Mouse (Mus musculus): ENCODE measurements at regions not wholly inside any gene's neighbourhood (a gene's known extent, or its start where the extent isn't known, plus 50 kb on each side); places are given as distances from the start of the nearest gene placed in this dataset.

DNA sequence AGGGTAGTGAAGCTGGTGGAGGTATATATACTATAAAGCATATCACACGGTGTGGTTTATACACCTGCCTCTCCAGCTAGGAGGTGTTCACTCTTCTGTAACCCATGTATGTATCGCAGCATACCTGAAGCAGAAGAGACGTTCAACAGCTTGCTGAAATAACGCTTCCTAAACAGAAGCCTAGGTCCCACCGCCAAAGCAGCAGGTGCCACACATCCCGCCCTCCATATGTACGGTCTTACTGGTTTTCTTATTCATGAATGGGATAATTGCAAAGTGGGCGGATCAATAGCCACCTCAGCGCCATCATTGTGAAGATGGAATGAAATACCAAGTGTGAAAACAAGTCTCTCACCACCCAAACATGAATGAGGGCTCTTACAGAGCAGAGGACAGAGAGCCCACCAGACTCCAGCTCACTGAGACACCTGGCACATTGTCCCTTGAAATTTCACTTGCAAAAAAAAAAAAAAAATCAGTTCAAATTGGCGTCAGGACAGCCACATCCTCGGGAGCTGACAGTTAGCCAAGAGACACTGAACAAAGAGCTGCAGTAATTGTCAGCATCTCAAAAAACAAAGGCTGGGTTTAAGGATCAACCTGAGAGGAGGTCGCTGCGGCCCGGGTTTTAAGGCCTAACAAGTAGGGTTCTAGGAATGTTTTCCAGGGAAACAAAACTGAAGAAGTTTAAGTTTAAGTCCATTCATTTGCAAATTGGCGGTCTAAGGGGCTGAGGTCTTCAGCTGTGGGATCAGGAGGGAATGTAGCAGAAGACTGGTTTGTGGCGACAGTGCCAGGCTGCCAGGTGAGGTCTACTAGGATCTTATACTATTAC is 264.5 kb downstream of the Gm49356 start:
- 79% methylated on average over 16 of the region's 16 CpGs for WGBS
- H3K4me3 ChIP-seq (replicated peaks; ENCODE audit: extremely low read depth, low read depth, low read length): no peak overlapping the region
- TF ChIP-seq CTCF (IDR thresholded peaks at IDR 0.05; ENCODE audit: insufficient read depth, low read length) (no peak), POLR2A (IDR thresholded peaks at IDR 0.05; ENCODE audit: borderline replicate concordance, extremely low read depth, low read depth, low read length) (no peak)
- no peak for DNase-seq
- H3K4me1 ChIP-seq (ENCODE audit: control insufficient read depth, insufficient read depth, low read length): no peaks in the 10 kb centered on the region; the same call in 1 of the 2 replicates

DNA sequence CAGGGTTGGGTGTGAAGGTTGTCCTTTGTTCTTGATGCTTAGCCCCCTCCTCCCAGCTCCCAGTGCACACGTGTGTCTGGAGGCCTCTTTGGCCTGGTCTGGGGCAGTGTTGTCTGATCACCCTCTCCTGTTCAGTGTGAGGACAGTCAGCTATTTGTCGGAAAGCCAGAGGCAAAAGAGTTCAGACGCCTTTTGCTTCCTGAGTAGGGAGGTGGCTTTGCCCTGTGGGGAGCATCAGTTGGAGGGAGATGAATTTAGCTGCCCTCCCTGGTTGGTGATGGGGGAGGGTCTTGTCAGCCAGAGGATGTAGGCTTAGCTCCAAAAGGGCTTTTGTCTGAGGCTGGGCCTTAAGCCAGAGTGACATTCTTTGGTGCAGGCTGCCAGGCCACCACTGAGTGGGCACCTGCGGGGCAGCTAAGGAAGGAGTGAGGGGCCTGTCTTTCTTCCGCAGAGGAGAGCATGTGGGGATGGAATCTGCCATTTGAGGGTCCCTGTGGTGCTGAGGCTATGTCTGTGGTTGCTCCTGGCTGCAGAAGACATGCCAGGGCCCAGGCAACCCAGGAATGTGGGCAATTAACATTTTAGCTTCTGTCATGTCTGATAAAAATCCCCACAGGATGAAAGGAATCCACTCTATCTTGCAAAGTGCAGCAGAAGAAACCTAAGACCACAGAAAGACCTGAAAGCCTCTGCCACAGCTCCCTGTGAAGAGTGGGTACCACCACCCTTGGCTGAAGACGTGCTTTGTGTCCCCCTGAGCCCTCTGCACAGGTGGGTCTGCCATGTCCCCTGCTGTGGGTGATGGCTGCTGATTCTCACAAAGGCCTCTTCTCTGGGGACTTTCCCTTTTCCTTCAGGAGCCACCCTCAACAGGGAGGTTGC is 265.6 kb downstream of the Gm49356 start:
- no peaks in the 10 kb centered on the region; the same call in 1 of the 2 replicates for H3K4me1 ChIP-seq (ENCODE audit: control insufficient read depth, insufficient read depth, low read length)
- no peak overlapping the region for H3K4me3 ChIP-seq (replicated peaks; ENCODE audit: extremely low read depth, low read depth, low read length)
- DNase-seq: no peak
- TF ChIP-seq CTCF (IDR thresholded peaks at IDR 0.05; ENCODE audit: insufficient read depth, low read length): no peak
- no peak for TF ChIP-seq POLR2A (IDR thresholded peaks at IDR 0.05; ENCODE audit: borderline replicate concordance, extremely low read depth, low read depth, low read length)
- WGBS: 41% methylated on average over 6 of the region's 6 CpGs

GRCm38 (mm10) chr15:59155289-59155623 is 266.2 kb downstream of the Gm49356 start:
- no peak for DNase-seq
- no peaks in the 10 kb centered on the region; the same call in 1 of the 2 replicates for H3K4me1 ChIP-seq (ENCODE audit: control insufficient read depth, insufficient read depth, low read length)
- no peak overlapping the region for H3K4me3 ChIP-seq (replicated peaks; ENCODE audit: extremely low read depth, low read depth, low read length)
- TF ChIP-seq POLR2A (IDR thresholded peaks at IDR 0.05; ENCODE audit: borderline replicate concordance, extremely low read depth, low read depth, low read length): no peak
- TF ChIP-seq CTCF (IDR thresholded peaks at IDR 0.05; ENCODE audit: insufficient read depth, low read length): no peak

DNA sequence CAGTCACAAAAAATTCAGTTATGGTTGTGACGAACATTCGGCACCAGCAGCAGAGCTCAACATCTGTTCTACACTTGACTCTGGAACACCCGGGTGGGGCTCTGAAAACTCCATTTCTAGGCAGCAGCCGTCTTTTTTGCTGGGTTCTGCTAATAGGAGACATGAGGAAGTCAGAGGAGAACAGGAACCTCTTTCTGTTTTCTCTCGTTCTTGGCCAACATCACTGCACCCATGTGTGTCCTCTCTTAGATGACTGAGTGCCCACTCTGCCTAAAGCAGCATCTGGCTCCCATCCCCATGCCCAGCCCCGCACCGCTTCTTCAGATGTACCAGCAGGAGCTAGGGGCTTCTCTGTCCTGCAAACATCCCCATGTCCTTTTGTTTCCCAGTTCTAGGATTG is 267.2 kb downstream of the Gm49356 start:
- Histone ChIP-seq H3K4me1 (ENCODE audit: control insufficient read depth, insufficient read depth, low read length) (no peaks in the 10 kb centered on the region; the same call in 1 of the 2 replicates), H3K4me3 (replicated peaks; ENCODE audit: extremely low read depth, low read depth, low read length) (no peak overlapping the region)
- DNase-seq: no peak
- TF ChIP-seq POLR2A (IDR thresholded peaks at IDR 0.05; ENCODE audit: borderline replicate concordance, extremely low read depth, low read depth, low read length) (no peak), CTCF (IDR thresholded peaks at IDR 0.05; ENCODE audit: insufficient read depth, low read length) (no peak)
- 81% methylated on average over 7 of the region's 7 CpGs for WGBS

- TF ChIP-seq CTCF (IDR thresholded peaks at IDR 0.05; ENCODE audit: insufficient read depth, low read length) (no peak), POLR2A (IDR thresholded peaks at IDR 0.05; ENCODE audit: borderline replicate concordance, extremely low read depth, low read depth, low read length) (no peak)
- WGBS: 90% methylated on average over 4 of the region's 4 CpGs
Measured at GRCm38 (mm10) chr15:59158760-59159159, 269.7 kb downstream of the Gm49356 start.

GRCm38 (mm10) chr15:59160931-59161920 is 272.1 kb downstream of the Gm49356 start:
- no peak for DNase-seq
- no peak overlapping the region for H3K4me3 ChIP-seq (replicated peaks; ENCODE audit: extremely low read depth, low read depth, low read length)
- WGBS: 94% methylated on average over 15 of the region's 17 CpGs
- no peaks in the 10 kb centered on the region for H3K4me1 ChIP-seq (ENCODE audit: control insufficient read depth, insufficient read depth, low read length)
- TF ChIP-seq POLR2A (IDR thresholded peaks at IDR 0.05; ENCODE audit: borderline replicate concordance, extremely low read depth, low read depth, low read length) (no peak), CTCF (IDR thresholded peaks at IDR 0.05; ENCODE audit: insufficient read depth, low read length) (no peak)

More at GRCm38 (mm10) chr15:59158760-59159159, 269.7 kb downstream of the Gm49356 start:
- Histone ChIP-seq H3K4me3 (replicated peaks; ENCODE audit: extremely low read depth, low read depth, low read length) (no peak overlapping the region), H3K4me1 (ENCODE audit: control insufficient read depth, insufficient read depth, low read length) (no peaks in the 10 kb centered on the region; the same call in 1 of the 2 replicates)
- DNase-seq: no peak

- no peak for DNase-seq
- no peak for TF ChIP-seq CTCF (IDR thresholded peaks at IDR 0.05; ENCODE audit: insufficient read depth, low read length)
- TF ChIP-seq POLR2A (IDR thresholded peaks at IDR 0.05; ENCODE audit: borderline replicate concordance, extremely low read depth, low read depth, low read length): no peak
- Histone ChIP-seq H3K4me3 (replicated peaks; ENCODE audit: extremely low read depth, low read depth, low read length) (no peak overlapping the region), H3K4me1 (ENCODE audit: control insufficient read depth, insufficient read depth, low read length) (no peaks in the 10 kb centered on the region)
- 86% methylated on average over 8 of the region's 8 CpGs for WGBS
Measured at GRCm38 (mm10) chr15:59167937-59168659, 279.0 kb downstream of the Gm49356 start.

DNA sequence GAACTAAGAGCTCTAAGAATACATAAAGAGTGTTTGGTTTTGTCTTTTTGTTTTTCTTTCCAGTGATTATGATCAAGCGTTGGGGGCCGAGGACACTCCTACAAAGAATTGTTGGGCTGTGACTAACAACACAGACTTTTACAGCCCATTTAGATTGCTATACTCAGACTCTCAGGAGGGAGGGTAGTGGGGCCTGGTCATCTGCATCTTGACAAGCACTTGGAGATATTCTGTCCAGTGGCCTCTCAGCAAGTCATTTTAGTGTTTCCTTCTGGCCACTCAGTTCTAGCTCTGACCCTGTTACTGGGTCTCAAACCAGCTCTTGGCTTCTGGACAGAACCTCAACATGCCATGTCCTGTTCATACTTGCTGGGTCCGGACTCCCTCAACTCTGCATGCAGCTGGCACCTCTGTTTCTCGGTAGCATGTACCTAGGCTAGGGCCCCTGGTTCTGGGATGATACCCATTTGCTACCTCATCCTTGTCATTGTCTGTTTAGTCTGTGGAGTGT is 279.6 kb downstream of the Gm49356 start:
- DNase-seq: no peak
- no peak for TF ChIP-seq POLR2A (IDR thresholded peaks at IDR 0.05; ENCODE audit: borderline replicate concordance, extremely low read depth, low read depth, low read length)
- no peak for TF ChIP-seq CTCF (IDR thresholded peaks at IDR 0.05; ENCODE audit: insufficient read depth, low read length)
- WGBS: 71% methylated on average over 4 of the region's 4 CpGs
- Histone ChIP-seq H3K4me3 (replicated peaks; ENCODE audit: extremely low read depth, low read depth, low read length) (no peak overlapping the region), H3K4me1 (ENCODE audit: control insufficient read depth, insufficient read depth, low read length) (no peaks in the 10 kb centered on the region)

Measured in lung, adult 2 months (tissue).